Mouse (Mus musculus) spleen, postnatal 36 days (tissue): ENCODE data around the gene Mab21l3.

Experiments used
- DNase-seq, 2 experiments: peaks; one replicate each; pipeline ENCODE4 v3.0.0; 2022; ENCODE audit warnings: low spot score in 2 of 2, mixed read lengths in 1 of 2

Mab21l3 gene

GRCm38 (mm10) chr3:101802746-101803145 is 46.0 kb downstream of the Mab21l3 start:
- DNase-seq: no peak

DNA sequence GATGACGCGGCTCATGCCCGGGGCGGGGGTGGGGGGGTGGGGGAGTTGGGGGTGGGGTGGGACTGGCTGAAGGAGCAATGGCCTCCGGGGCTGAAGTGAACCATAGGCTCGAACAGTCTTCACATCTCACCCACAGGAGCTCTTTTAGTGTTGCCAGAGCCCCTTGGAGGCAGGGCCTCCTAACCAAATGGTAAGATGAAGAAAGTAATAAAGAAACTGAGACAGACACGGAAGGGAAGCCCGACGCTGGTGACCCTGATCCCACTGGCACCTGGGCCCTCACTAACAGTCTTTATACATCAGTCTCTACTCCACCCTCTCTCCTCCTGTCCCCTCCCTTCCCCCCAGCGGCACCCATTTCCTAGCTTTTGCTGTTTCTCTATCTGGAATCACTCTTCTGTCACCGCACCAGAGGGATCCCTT is 48.2 kb downstream of the Mab21l3 start:
- no peak for DNase-seq

- DNase-seq: peak; percentile 23 to 38
Observed at GRCm38 (mm10) chr3:101799852-101800595, 48.7 kb downstream of the Mab21l3 start.

DNA sequence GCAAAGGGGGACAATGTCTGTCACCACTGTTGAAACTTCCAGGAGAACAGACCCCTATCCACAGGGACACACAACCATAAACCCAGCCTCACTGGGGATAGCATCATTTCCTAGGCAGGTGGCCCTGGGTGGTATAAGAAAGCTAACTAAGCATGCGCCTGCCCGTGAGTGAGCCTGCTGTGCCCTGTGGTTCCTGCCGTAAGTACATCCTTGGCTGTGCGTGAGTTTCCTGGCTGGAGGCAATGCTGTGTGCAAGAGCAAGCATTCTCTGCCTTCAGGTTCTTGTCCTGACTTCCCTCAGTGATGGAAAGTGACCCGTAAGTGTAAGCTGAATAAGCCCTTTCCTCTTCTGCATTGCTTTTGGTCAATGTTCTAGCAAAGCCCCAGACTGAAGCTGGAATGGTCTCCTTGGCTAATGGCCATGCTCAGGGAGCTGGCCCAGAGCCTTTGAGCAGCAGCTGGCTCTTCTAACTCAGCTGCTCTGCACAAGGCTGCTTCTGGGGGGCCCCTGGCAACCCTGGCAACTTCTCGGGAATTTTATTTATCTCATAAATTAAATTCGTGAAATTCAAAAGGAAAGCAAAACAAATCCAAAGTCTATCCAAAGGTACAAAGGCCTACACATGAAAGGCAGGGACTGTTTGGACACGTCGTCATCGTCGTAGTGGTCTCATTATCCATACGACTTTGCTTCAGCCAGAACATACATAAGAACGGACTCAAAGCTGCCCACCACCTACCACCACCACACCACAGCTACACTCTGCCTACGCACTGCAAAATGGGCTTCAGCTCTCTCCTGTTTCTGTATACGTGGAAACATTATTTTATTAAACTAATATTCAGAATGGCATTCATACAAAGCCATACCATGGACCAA is 50.7 kb downstream of the Mab21l3 start:
- no peak for DNase-seq

DNA sequence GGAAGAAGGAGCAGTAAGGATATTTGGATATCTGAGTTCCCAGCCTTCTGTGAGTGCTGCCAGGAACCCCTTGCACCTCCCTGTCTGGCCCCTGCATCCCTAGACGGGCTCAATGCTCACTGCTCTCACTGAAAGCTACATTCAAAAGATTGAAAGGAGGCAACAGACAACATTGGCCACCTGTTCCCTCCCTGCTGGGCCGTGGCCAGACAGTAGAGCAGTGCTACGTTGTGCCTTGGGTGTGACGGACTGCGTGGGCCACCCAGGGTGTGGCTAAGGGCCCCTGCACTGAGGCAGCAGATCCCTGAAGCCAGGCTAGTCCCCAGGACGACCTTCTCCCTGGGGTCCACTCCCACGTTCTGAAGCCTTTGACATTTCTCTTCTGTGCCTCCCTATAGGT is 52.5 kb downstream of the Mab21l3 start:
- no peak for DNase-seq

DNA sequence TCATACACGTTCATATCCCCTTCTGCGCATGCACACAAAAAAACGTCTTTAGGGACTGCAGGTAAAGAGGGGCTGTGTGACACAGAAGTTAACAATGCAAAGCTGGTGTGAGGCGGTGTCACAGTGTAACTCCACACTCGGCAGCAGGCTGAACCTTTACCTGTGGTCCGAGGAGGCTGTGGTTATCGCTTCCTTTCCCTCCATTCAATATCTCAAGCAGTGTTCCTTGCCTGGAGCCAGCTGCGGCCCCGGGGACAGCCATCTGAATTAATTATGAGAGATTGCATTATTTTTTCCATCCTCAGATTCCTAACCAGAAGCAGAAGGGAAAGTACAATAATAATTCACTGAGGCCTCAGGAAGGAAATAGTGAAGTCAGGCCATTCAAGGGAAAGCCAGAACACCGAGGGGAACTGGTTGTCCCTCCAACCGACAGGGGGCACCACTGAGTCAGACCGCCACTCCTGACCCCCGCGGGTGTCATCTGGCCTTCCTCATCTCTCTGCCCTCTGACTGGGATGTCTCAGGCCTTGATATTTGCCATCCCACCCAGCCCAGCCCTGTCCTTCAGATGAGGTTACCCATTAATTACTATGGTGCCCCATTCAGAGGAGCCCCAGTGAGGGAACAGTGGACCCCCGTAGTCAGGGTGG is 53.2 kb downstream of the Mab21l3 start:
- no peak for DNase-seq

DNA sequence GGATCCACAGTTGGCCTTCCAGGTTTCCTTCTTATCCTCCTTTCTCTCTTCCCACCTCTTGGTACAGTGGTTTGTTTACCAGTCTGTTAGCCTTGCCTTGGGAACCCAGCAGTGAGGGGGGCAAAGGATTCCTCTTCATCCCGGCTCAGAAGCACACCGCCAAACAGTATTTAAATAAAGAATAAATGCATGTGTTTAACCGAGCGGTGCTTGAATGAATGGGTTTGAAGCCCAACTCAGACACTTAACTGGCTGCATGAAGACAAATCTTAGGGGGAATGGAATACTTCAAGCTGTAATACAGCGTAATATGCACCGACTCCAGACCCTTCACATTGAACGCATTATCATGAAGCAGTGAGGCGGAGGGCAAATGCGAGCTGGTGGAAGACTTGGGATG is 54.1 kb downstream of the Mab21l3 start:
- no peak for DNase-seq

- no peak for DNase-seq
Observed at GRCm38 (mm10) chr3:101794026-101794425, 54.7 kb downstream of the Mab21l3 start.

- DNase-seq: no peak
Observed at GRCm38 (mm10) chr3:101792191-101792590, 56.6 kb downstream of the Mab21l3 start.

DNA sequence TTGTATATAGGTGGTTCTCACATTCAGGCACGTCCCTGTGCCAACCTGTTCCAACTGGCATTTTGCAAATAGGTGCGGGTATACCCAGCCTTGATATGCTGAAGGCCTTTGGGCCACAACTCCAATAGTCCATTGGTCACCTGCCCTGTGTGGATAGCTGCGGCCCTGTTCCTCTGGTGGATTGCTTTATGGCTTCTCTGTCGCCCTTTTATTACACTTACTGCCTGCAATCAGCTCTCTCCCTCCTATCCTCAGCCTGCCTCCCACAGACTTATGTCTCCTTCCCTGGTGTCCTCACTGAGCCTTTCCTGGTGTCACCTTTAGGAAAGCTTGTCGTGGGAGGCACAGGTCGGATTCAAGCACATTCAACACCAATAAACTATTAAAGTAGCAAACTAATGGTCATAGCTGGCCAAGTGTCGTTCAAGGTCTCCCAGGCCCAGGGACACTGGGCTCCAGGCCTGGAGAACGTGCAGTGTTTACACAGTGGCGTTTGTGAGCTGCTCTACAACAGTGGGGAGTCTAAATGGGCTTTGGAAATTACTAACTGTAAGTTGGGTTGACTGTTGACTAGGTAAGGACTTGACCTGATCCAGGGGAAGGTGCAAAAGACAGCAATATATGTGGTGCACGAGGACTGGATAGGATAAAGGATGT is 63.9 kb downstream of the Mab21l3 start:
- no peak for DNase-seq

- no peak for DNase-seq
Observed at GRCm38 (mm10) chr3:101783793-101784192, 65.0 kb downstream of the Mab21l3 start.

GRCm38 (mm10) chr3:101780874-101781483 is 67.8 kb downstream of the Mab21l3 start:
- no peak for DNase-seq

- DNase-seq: no peak
Observed at GRCm38 (mm10) chr3:101778896-101779665, 69.7 kb downstream of the Mab21l3 start.

- no peak for DNase-seq
Observed at GRCm38 (mm10) chr3:101775732-101776131, 73.0 kb downstream of the Mab21l3 start.

GRCm38 (mm10) chr3:101770540-101770939 is 78.2 kb downstream of the Mab21l3 start:
- DNase-seq: no peak

- DNase-seq: no peak
Observed at GRCm38 (mm10) chr3:101763566-101763965, 85.2 kb downstream of the Mab21l3 start.
